Mouse (Mus musculus) liver, embryonic 11.5 days (tissue): ENCODE measurements around the gene Pfkfb3. TPM values are rescaled to one million over a fixed set of nuclear protein-coding genes. Genes with fewer than 3 reads are reported as not detected.

ENCODE experiments used
- ATAC-seq: fragments of 200-750 bp; cut with Nextera tagmentation; replicated peaks from 2 replicates; pipeline ENCODE4 v1.8.0; 2017; ENCODE audit warnings: moderate number of reproducible peaks, mild to moderate bottlenecking, moderate TSS enrichment, moderate library complexity; ENCODE audit not compliant: low FRiP score
- DNase-seq: peaks from one replicate; pipeline ENCODE4 v3.0.0-alpha.2; 2017; ENCODE audit warnings: low spot score
- H3K27ac ChIP-seq: fragments of 300-500 bp; sonication (generic); 2 replicates; pipeline ENCODE4 v1.5.1; 2014; ENCODE audit warnings: mild to moderate bottlenecking, low read depth, low read length, control low read depth
- H3K27me3 ChIP-seq: fragments of 300-500 bp; sonication (generic); replicated peaks from 2 replicates; pipeline ENCODE4 v1.6.1; 2014; ENCODE audit warnings: low read length, mixed read lengths; ENCODE audit not compliant: control insufficient read depth, insufficient read depth
- H3K36me3 ChIP-seq: fragments of 300-500 bp; sonication (generic); 2 replicates; pipeline ENCODE4 v1.6.1; 2014; ENCODE audit warnings: mild to moderate bottlenecking, low read length, moderate library complexity, mixed read lengths; ENCODE audit not compliant: control insufficient read depth, insufficient read depth
- H3K4me1 ChIP-seq: fragments of 300-500 bp; sonication (generic); replicated peaks from 2 replicates; pipeline ENCODE4 v1.6.1; 2014; ENCODE audit warnings: low read length, mixed read lengths; ENCODE audit not compliant: control insufficient read depth, insufficient read depth
- H3K4me2 ChIP-seq: fragments of 300-500 bp; sonication (generic); 2 replicates; pipeline ENCODE4 v1.6.1; 2014; ENCODE audit warnings: mild to moderate bottlenecking, control low read depth, moderate library complexity
- H3K4me3 ChIP-seq: fragments of 300-500 bp; sonication (generic); 2 replicates; pipeline ENCODE4 v1.5.1; 2014; ENCODE audit warnings: low read depth, low read length, control low read depth
- H3K9ac ChIP-seq: fragments of 300-500 bp; sonication (generic); 2 replicates; pipeline ENCODE4 v1.6.1; 2014; ENCODE audit warnings: low read depth, low read length, control low read depth
- H3K9me3 ChIP-seq: fragments of 300-500 bp; sonication (generic); 2 replicates; pipeline ENCODE4 v1.6.1; 2016; ENCODE audit warnings: low read length, inconsistent platforms, mixed read lengths; ENCODE audit not compliant: control insufficient read depth
- WGBS: fragments of 180-500 bp; shearing (Covaris S2); extraction: QIAGEN DNeasy Blood & Tissue Kit; methylation state at CpG from one replicate; pipeline ENCODE4 v1.1.7; 2014; 5-methylcytosine and 5-hydroxymethylcytosine counted together
- polyA plus RNA-seq: library from polyadenylated mRNA; unstranded; fragments of >200 nt; fragmentation: Nextera tagmentation; extraction: Ambion mirVana; gene quantifications from 2 replicates; pipeline ENCODE4 v1.2.1, GENCODE M21; 2014

Pfkfb3 gene
- polyA plus RNA-seq, 1 experiment from 2014 or later = 20.3 TPM

DNA sequence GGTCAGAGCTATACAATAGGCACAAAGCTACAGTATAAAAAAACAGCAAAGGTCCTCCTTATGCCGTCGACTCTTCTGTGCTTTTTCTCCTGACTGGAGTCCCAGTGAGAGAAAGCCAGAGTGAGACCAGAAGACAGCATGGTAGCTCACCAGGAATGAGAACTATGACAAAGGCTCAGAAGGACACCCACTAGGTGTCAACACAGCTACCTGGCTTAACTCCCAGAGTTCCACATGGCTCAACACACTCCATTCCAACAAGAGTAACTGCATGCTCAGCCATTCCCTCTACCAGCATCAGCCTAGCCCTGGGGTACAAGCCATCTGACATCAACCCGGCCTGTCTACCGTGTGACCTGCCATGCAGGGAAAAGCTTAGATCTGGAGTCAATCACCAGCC, 70.7 kb downstream of the Pfkfb3 start:
- Histone ChIP-seq H3K27me3 (no peaks in the 10 kb centered on the region), H3K4me3 (no peak overlapping the region), H3K9me3 (no peaks in the 10 kb centered on the region), H3K9ac (no peak overlapping the region), H3K4me2 (no peak overlapping the region), H3K36me3 (peaks cover 65% of the 10 kb centered on the region), H3K27ac (no peak overlapping the region), H3K4me1 (no peaks in the 10 kb centered on the region)
- WGBS = 88% methylated on average over 4 of the region's 4 CpGs
- ATAC-seq (no peak), DNase-seq (no peak)

DNA sequence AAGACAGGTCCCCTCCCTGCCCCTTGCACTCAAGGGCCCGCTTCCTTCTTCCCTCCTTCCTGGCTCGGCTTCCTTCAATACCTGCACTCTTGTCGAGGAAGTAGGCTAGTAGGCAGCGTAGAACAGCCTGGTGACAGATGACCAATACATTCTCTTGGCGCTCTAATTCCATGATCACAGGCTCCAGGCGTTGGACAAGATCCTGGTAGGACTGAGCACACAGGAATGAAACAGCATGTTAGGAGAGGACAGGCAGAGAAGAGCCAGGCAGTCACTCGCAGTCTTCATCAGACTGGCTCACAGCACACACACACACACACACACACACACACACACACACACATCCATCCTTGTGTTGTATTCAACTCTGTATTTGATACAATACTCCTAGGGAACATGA, 71.5 kb downstream of the Pfkfb3 start:
- Histone ChIP-seq H3K9ac (no peak overlapping the region), H3K4me1 (no peaks in the 10 kb centered on the region), H3K36me3 (peaks cover 62% of the 10 kb centered on the region), H3K4me3 (no peak overlapping the region), H3K27ac (no peak overlapping the region), H3K4me2 (no peak overlapping the region), H3K27me3 (no peaks in the 10 kb centered on the region), H3K9me3 (no peaks in the 10 kb centered on the region)
- DNase-seq = no peak
- WGBS = 85% methylated on average over 7 of the region's 7 CpGs
- no peak for ATAC-seq

DNA sequence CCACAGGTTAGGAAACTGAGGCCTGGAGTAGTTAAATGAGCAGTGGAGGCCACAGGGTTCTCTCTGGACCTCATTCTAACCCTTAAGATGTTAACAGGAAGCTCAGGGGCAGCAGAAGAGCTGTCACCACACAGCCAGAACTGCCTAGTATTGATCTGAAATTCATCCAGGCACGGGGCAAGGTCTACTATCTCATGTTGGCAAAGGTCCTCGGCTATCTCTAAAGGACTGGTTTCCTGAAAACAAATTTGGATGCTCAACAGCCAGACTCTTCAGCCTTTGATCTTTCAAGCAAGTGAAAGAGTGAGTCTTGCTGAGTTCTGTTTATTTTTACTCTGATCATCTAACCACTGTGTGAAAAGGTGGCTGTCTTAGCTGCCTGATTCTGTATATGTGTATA, 74.9 kb downstream of the Pfkfb3 start:
- Histone ChIP-seq H3K9me3 (no peaks in the 10 kb centered on the region), H3K4me2 (no peak overlapping the region), H3K4me1 (no peaks in the 10 kb centered on the region), H3K36me3 (peaks cover 47% of the 10 kb centered on the region), H3K27me3 (no peaks in the 10 kb centered on the region), H3K27ac (no peak overlapping the region), H3K4me3 (no peak overlapping the region), H3K9ac (no peak overlapping the region)
- no peak for ATAC-seq
- DNase-seq = no peak
- 36% methylated on average over 2 of the region's 2 CpGs for WGBS

DNA sequence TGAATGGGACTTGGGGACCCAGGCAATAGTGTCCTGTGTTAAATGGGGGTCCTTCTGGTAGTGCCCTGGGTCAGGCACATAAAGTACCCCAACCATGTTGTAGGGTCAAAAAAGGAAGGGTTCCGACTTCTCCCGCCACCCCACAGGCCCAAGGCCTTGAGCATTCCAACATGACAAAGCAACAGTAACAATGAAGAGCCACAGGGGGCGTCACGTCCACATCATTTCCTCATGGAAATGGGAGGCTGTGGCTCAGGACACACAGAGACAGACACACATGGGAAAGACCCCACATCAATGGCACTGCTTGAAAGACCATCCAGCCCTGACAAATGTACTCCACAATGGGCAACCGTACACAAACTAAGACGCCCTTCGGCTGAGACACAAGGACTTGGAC, 78.6 kb downstream of the Pfkfb3 start:
- peaks cover 43% of the 10 kb centered on the region for H3K36me3 ChIP-seq
- ATAC-seq = no peak
- WGBS = 89% methylated on average over 7 of the region's 7 CpGs

DNA sequence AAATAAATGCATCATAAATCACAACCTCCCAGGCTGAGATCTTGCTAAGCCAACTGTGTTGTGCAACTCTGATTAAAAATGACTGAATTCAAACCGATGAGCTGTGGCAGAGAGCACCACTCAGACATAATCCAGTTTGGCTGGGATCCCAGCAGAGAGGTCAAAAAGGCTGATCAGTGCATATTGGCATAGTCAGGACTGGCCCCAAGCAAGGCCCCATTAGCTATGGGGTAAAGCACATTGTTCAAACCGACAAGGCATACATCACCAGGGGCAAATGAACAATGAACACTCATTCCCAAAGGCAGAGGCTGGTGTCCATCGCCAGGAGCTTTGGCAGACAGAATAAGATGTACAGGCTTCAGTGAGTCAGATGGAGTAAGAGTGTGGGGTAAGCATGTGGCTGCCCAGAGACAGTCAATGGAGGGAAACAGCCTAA, 89.2 kb downstream of the Pfkfb3 start:
- H3K4me2 ChIP-seq = no peak overlapping the region
- 65% methylated on average over 3 of the region's 3 CpGs for WGBS
- no peak overlapping the region for H3K9ac ChIP-seq
- H3K4me1 ChIP-seq = no peaks in the 10 kb centered on the region
- DNase-seq = no peak
- no peak overlapping the region for H3K4me3 ChIP-seq
- ATAC-seq = no peak
- H3K27me3 ChIP-seq = no peaks in the 10 kb centered on the region
- H3K9me3 ChIP-seq = no peaks in the 10 kb centered on the region
- H3K27ac ChIP-seq = no peak overlapping the region
- H3K36me3 ChIP-seq = no peaks in the 10 kb centered on the region

More for the DNA sequence above, 78.6 kb downstream of the Pfkfb3 start:
- H3K4me1 ChIP-seq = no peaks in the 10 kb centered on the region
- H3K4me3 ChIP-seq = no peak overlapping the region
- no peaks in the 10 kb centered on the region for H3K27me3 ChIP-seq
- H3K9me3 ChIP-seq = no peaks in the 10 kb centered on the region
- no peak overlapping the region for H3K4me2 ChIP-seq
- H3K27ac ChIP-seq = no peak overlapping the region
- no peak overlapping the region for H3K9ac ChIP-seq
- DNase-seq = no peak

DNA sequence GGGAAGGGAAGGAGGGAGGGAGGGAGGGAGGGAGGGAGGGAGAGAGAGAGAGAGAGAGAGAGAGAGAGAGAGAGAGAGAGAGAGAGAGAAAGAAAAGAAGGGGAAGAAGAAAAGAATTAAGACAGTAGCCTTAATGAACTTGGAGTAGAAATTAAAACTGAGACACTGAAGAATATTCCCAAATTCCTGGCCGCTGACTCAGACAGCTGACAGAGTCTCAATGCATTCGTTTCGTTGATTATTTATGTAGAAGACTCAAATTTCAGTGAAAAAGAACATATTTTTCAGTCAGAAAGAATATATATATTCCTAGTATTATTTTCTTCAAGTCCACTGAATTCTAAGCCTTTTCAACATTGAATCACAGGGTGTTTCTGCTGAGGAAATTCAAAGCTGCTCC, 92.9 kb downstream of the Pfkfb3 start:
- DNase-seq (no peak), ATAC-seq (no peak)
- Histone ChIP-seq H3K9ac (no peak overlapping the region), H3K4me1 (no peaks in the 10 kb centered on the region), H3K27ac (no peak overlapping the region), H3K4me3 (no peak overlapping the region), H3K27me3 (no peaks in the 10 kb centered on the region), H3K36me3 (no peaks in the 10 kb centered on the region), H3K4me2 (no peak overlapping the region), H3K9me3 (no peaks in the 10 kb centered on the region)
- WGBS = 78% methylated on average over 3 of the region's 3 CpGs

DNA sequence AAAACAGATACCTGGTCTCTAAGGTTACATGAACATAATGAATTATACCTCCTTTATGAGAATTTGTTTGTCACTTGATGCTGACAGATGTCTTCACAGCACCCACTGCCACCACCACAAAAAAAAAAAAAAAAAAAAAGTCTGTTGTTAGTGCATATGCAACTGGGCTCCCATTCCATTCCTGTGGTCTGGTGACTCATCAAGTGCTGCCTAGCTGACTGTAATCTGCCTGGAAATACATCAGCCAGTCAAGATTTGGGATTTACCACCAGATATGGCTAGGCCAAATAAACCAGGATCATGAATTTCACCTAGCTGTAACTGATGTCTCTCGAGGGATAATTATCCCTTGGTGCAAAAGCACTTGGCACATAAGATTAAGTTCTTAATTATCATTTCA, 95.4 kb downstream of the Pfkfb3 start:
- DNase-seq (no peak), ATAC-seq (no peak)
- Histone ChIP-seq H3K27me3 (no peaks in the 10 kb centered on the region), H3K9me3 (no peaks in the 10 kb centered on the region), H3K4me1 (no peaks in the 10 kb centered on the region), H3K27ac (no peak overlapping the region), H3K36me3 (no peaks in the 10 kb centered on the region), H3K4me2 (no peak overlapping the region), H3K4me3 (no peak overlapping the region), H3K9ac (no peak overlapping the region)
- 76% methylated on average over 1 of the region's 1 CpGs for WGBS

DNA sequence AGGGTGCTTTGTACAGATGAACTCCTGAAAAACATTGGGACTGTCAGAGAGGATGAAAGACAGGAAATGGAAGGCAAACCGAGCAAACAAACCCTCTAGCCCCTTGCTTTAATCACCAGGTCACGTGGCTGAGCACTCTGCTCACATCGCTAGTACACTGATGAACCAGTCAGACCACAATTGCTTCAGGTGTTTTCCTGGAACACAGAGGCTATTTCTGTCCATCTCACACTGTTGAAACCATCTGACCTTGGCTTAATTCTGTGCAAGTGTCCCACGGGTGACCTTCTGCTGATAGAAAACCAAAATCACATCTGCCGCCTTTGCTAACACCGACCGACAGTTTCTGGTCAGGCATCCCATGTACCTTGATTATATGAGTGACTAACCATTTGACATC, 96.0 kb downstream of the Pfkfb3 start:
- H3K4me1 ChIP-seq = no peaks in the 10 kb centered on the region
- no peak overlapping the region for H3K4me2 ChIP-seq
- no peaks in the 10 kb centered on the region for H3K36me3 ChIP-seq
- ATAC-seq = no peak
- WGBS = 60% methylated on average over 7 of the region's 7 CpGs
- no peak for DNase-seq
- no peaks in the 10 kb centered on the region for H3K9me3 ChIP-seq
- no peak overlapping the region for H3K4me3 ChIP-seq
- H3K27me3 ChIP-seq = no peaks in the 10 kb centered on the region
- no peak overlapping the region for H3K9ac ChIP-seq
- no peak overlapping the region for H3K27ac ChIP-seq

DNA sequence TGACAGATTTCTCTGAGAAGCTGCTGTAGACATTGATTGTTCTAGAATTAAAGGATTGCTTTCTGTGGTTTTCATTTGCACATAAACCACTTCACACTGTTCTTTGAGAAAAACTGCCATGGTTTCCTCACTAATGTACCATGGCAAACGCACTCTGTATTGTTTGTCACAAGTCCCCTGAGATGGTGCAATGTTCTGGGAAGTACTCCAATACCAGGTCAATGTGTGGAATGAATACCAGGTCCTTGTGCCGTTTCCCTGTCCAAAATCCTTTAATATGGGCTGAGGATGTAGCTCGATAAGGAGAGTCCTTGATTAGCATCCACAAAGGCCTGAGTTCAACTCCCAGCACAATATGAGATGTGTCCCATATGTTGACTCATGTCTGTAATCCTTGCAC, 105.2 kb downstream of the Pfkfb3 start:
- no peaks in the 10 kb centered on the region for H3K4me1 ChIP-seq
- 77% methylated on average over 3 of the region's 3 CpGs for WGBS
- no peak overlapping the region for H3K27ac ChIP-seq
- ATAC-seq (no peak), DNase-seq (no peak)
- no peak overlapping the region for H3K4me3 ChIP-seq
- no peaks in the 10 kb centered on the region for H3K9me3 ChIP-seq
- no peak overlapping the region for H3K9ac ChIP-seq
- no peaks in the 10 kb centered on the region for H3K27me3 ChIP-seq
- no peak overlapping the region for H3K4me2 ChIP-seq
- no peaks in the 10 kb centered on the region for H3K36me3 ChIP-seq
